Mouse (Mus musculus) C2C12 (cell line): ENCODE data around the gene Ms4a18.

ENCODE experiments used
- CEBPB ChIP-seq: IDR thresholded peaks from one replicate; pipeline ENCODE4 v1.6.1; 2011; ENCODE audit warnings: low read depth, mild to moderate bottlenecking, control low read depth, moderate library complexity
- CTCF ChIP-seq: IDR thresholded peaks from one replicate; pipeline ENCODE4 v1.5.1; 2011; ENCODE audit not compliant: control insufficient read depth, insufficient read depth, insufficient read length
- FOSL1 ChIP-seq: IDR thresholded peaks from one replicate; pipeline ENCODE4 v1.8.0; 2011; ENCODE audit warnings: mild to moderate bottlenecking, low read length; ENCODE audit not compliant: poor library complexity, insufficient read depth, severe bottlenecking
- MAX ChIP-seq: IDR thresholded peaks from one replicate; pipeline ENCODE4 v1.6.1; 2011; ENCODE audit warnings: mild to moderate bottlenecking, control low read depth
- MYOD1 ChIP-seq: IDR thresholded peaks from one replicate; pipeline ENCODE4 v1.6.1; 2011; ENCODE audit warnings: low read depth; ENCODE audit not compliant: control insufficient read depth, insufficient read length
- MYOG ChIP-seq: IDR thresholded peaks from one replicate; pipeline ENCODE4 v1.6.1; 2011; ENCODE audit not compliant: control insufficient read depth, insufficient read length; ENCODE audit errors: extremely low read depth
- USF1 ChIP-seq: IDR thresholded peaks from one replicate; pipeline ENCODE4 v1.6.1; 2011; ENCODE audit warnings: low read depth, mild to moderate bottlenecking, control low read depth, moderate library complexity

GRCm38 (mm10) chr19:10965721-10966120, 52.1 kb downstream of the Ms4a18 start:
- TF ChIP-seq CTCF = no peak
- TF ChIP-seq USF1 = no peak
- TF ChIP-seq MYOG = no peak
- TF ChIP-seq MYOD1 = no peak
- TF ChIP-seq CEBPB = no peak
- TF ChIP-seq MAX = no peak
- TF ChIP-seq FOSL1 = no peak
